Mouse (Mus musculus) MEL (cell line): ENCODE measurements at regions not wholly inside any gene's neighbourhood (a gene's known extent, or its start where the extent isn't known, plus 50 kb on each side); places are given as distances from the start of the nearest gene placed in this dataset.

Experiments
- DNase-seq: peaks from one replicate; pipeline ENCODE4 v3.0.0; 2011; ENCODE audit warnings: low read depth, low spot score
- H3K27ac ChIP-seq: 2 replicates; pipeline ENCODE4 v1.5.1; 2012; ENCODE audit warnings: low read depth, mild to moderate bottlenecking, control low read depth, low read length, moderate library complexity; ENCODE audit not compliant: control insufficient read depth
- H3K27me3 ChIP-seq, 2 experiments: fragments of 150-350 bp in 1 of 2; sonication (generic) in 1 of 2; 2 replicates each; pipeline ENCODE4 v1.6.1; 2012; ENCODE audit warnings: low read length in 2 of 2, mild to moderate bottlenecking in 2 of 2, improper control_type of control experiment in 1 of 2, moderate library complexity in 1 of 2; ENCODE audit not compliant: insufficient read depth in 2 of 2, control insufficient read depth in 1 of 2
- H3K36me3 ChIP-seq, 2 experiments: 2 replicates each; pipeline ENCODE4 v1.6.1; 2012 to 2014; ENCODE audit warnings: low read length in 2 of 2, improper control_type of control experiment in 1 of 2, inconsistent platforms in 1 of 2, mild to moderate bottlenecking in 1 of 2; ENCODE audit not compliant: insufficient read depth in 2 of 2, control insufficient read depth in 1 of 2
- H3K4me1 ChIP-seq, 2 experiments: fragments of 150-350 bp in 1 of 2; sonication (generic) in 1 of 2; 2 replicates each; pipeline ENCODE4 v1.6.1; 2012; ENCODE audit warnings: low read length in 2 of 2, improper control_type of control experiment in 1 of 2, mild to moderate bottlenecking in 1 of 2; ENCODE audit not compliant: insufficient read depth in 2 of 2, control insufficient read depth in 1 of 2
- H3K4me3 ChIP-seq, 2 experiments: fragments of 150-350 bp in 1 of 2; sonication (generic) in 1 of 2; 2 replicates each; pipeline ENCODE4 v1.5.1; 2012; ENCODE audit warnings: low read depth in 2 of 2, low read length in 2 of 2, mild to moderate bottlenecking in 2 of 2, moderate library complexity in 2 of 2, control low read depth in 1 of 2, improper control_type of control experiment in 1 of 2; ENCODE audit not compliant: control insufficient read depth in 1 of 2, insufficient read depth in 1 of 2
- H3K79me2 ChIP-seq: 2 replicates; pipeline ENCODE4 v1.6.1; 2012; ENCODE audit warnings: mild to moderate bottlenecking, low read length, moderate library complexity; ENCODE audit not compliant: control insufficient read depth, poor library complexity, insufficient read depth
- H3K9ac ChIP-seq: 2 replicates; pipeline ENCODE4 v1.6.1; 2012; ENCODE audit warnings: low read depth, mild to moderate bottlenecking, control low read depth, low read length, moderate library complexity; ENCODE audit not compliant: control insufficient read depth, poor library complexity, severe bottlenecking
- H3K9me3 ChIP-seq: fragments of 150-350 bp; sonication (generic); replicated peaks from 2 replicates; pipeline ENCODE4 v1.6.1; 2012; ENCODE audit warnings: mild to moderate bottlenecking, low read length, improper control_type of control experiment, moderate library complexity; ENCODE audit not compliant: insufficient read depth
- BHLHE40 ChIP-seq: IDR thresholded peaks from 2 replicates; pipeline ENCODE4 v1.6.1; 2012; ENCODE audit warnings: low read depth, mild to moderate bottlenecking, inconsistent platforms, low read length, improper control_type of control experiment, borderline replicate concordance
- CHD2 ChIP-seq: IDR thresholded peaks from 2 replicates; pipeline ENCODE4 v1.6.1; 2011; ENCODE audit warnings: low read length, improper control_type of control experiment
- CTCF ChIP-seq, 3 experiments: IDR thresholded peaks in 2 of 3; conservative IDR thresholded peaks in 1 of 3; 2 replicates each; pipeline ENCODE4 v1.5.1; 2011 to 2012; ENCODE audit warnings: low read length in 3 of 3, low read depth in 2 of 3, mild to moderate bottlenecking in 2 of 3, improper control_type of control experiment in 1 of 3, inconsistent platforms in 1 of 3, mixed read lengths in 1 of 3, moderate library complexity in 1 of 3; ENCODE audit not compliant: control insufficient read depth in 1 of 3, insufficient read depth in 1 of 3, poor library complexity in 1 of 3, severe bottlenecking in 1 of 3
- ELF1 ChIP-seq: IDR thresholded peaks from 2 replicates; pipeline ENCODE4 v1.6.1; 2014; ENCODE audit warnings: low read depth, mild to moderate bottlenecking, inconsistent platforms, low read length, improper control_type of control experiment, moderate library complexity
- EP300 ChIP-seq, 2 experiments: IDR thresholded peaks; 2 replicates each; pipeline ENCODE4 v1.6.1; 2011; ENCODE audit warnings: improper control_type of control experiment in 2 of 2, low read length in 2 of 2, low read depth in 1 of 2, mild to moderate bottlenecking in 1 of 2
- HCFC1 ChIP-seq: IDR thresholded peaks from 2 replicates; pipeline ENCODE4 v1.6.1; 2012; ENCODE audit warnings: low read depth, mild to moderate bottlenecking, inconsistent platforms, low read length, improper control_type of control experiment, moderate library complexity
- JUND ChIP-seq: IDR thresholded peaks from 2 replicates; pipeline ENCODE4 v1.6.1; 2011; ENCODE audit warnings: low read depth, mild to moderate bottlenecking, improper control_type of control experiment, low read length
- KAT2A ChIP-seq: conservative IDR thresholded peaks from 2 replicates; pipeline ENCODE4 v1.6.1; 2012; ENCODE audit warnings: low read depth, low read length, improper control_type of control experiment, inconsistent platforms
- MAFK ChIP-seq: IDR thresholded peaks from 2 replicates; pipeline ENCODE4 v1.6.1; 2011; ENCODE audit warnings: low read depth, mild to moderate bottlenecking, low read length, improper control_type of control experiment, borderline replicate concordance
- MAZ ChIP-seq: IDR thresholded peaks from 2 replicates; pipeline ENCODE4 v1.6.1; 2012; ENCODE audit warnings: low read depth, mild to moderate bottlenecking, inconsistent platforms, low read length, improper control_type of control experiment
- MXI1 ChIP-seq: IDR thresholded peaks from 2 replicates; pipeline ENCODE4 v1.6.1; 2011; ENCODE audit warnings: mild to moderate bottlenecking, low read depth, low read length, improper control_type of control experiment
- MYB ChIP-seq: IDR thresholded peaks from 2 replicates; pipeline ENCODE4 v1.6.1; 2011; ENCODE audit warnings: mild to moderate bottlenecking, low read depth, low read length, improper control_type of control experiment
- NRF1 ChIP-seq: IDR thresholded peaks from 2 replicates; pipeline ENCODE4 v1.6.1; 2014; ENCODE audit warnings: low read depth, mild to moderate bottlenecking, inconsistent platforms, low read length, improper control_type of control experiment, moderate library complexity; ENCODE audit not compliant: poor library complexity, insufficient read depth, severe bottlenecking
- POLR2AphosphoS2 ChIP-seq: IDR thresholded peaks from 2 replicates; pipeline ENCODE4 v1.6.1; 2011; ENCODE audit warnings: low read length, improper control_type of control experiment
- POLR2AphosphoS5 ChIP-seq: IDR thresholded peaks from 2 replicates; pipeline ENCODE4 v1.6.1; 2012; ENCODE audit warnings: low read depth, borderline replicate concordance, mild to moderate bottlenecking, inconsistent platforms, low read length, moderate library complexity, mixed read lengths
- RAD21 ChIP-seq: IDR thresholded peaks from 2 replicates; pipeline ENCODE4 v1.6.1; 2011; ENCODE audit warnings: mild to moderate bottlenecking, low read depth, low read length, improper control_type of control experiment
- SIN3A ChIP-seq: IDR thresholded peaks from 2 replicates; pipeline ENCODE4 v1.6.1; 2012; ENCODE audit warnings: low read length, improper control_type of control experiment, inconsistent platforms
- TAL1 ChIP-seq: IDR thresholded peaks from 2 replicates; pipeline ENCODE4 v1.6.1; 2012; ENCODE audit warnings: mild to moderate bottlenecking, inconsistent platforms, low read length, moderate library complexity, mixed read lengths
- TBP ChIP-seq: IDR thresholded peaks from 2 replicates; pipeline ENCODE4 v1.8.0; 2011; ENCODE audit warnings: low read depth, low read length, improper control_type of control experiment
- USF1 ChIP-seq: IDR thresholded peaks from 2 replicates; pipeline ENCODE4 v1.6.1; 2014; ENCODE audit warnings: low read depth, mild to moderate bottlenecking, inconsistent platforms, low read length, improper control_type of control experiment, moderate library complexity
- ZC3H11A ChIP-seq: IDR thresholded peaks from 2 replicates; pipeline ENCODE4 v1.6.1; 2012; ENCODE audit warnings: low read depth, mild to moderate bottlenecking, inconsistent platforms, low read length, improper control_type of control experiment
- ZNF384 ChIP-seq: IDR thresholded peaks from 2 replicates; pipeline ENCODE4 v1.6.1; 2012; ENCODE audit warnings: low read depth, mild to moderate bottlenecking, inconsistent platforms, low read length, improper control_type of control experiment

DNA sequence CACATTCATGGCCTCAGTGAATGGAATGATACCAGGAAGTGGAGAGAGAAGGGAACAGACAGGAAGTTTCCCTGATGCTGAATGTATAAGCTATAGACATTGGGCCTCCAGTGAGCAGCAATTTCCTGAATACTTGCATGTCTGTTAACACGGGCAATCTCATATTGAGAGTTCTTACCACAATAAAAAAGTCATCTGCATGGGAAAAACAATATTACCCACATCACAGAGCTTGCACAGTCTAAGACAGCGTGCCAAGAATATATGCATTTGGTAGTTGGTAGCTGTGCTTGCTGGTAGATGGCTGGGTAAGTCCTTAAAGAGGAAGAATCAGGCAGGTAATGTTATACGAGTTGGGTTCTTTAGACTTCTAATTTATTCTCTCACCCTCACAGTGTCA, 144.7 kb upstream of the Id2 start:
- H3K79me2 ChIP-seq = no peaks in the 10 kb centered on the region
- H3K36me3 ChIP-seq = no peaks in the 10 kb centered on the region
- DNase-seq = no peak
- H3K9ac ChIP-seq = no peak overlapping the region
- no peak overlapping the region for H3K27ac ChIP-seq
- no peaks in the 10 kb centered on the region; a peak in 1 of 4 replicates for H3K27me3 ChIP-seq
- H3K9me3 ChIP-seq = no peaks in the 10 kb centered on the region
- no peak for TF ChIP-seq POLR2AphosphoS2
- TF ChIP-seq TAL1 = no peak
- no peak for TF ChIP-seq MYB
- no peak for TF ChIP-seq HCFC1
- TF ChIP-seq SIN3A = no peak
- no peak for TF ChIP-seq RAD21
- TF ChIP-seq EP300 (IDR thresholded peaks at IDR 0.05; ENCODE audit: low read depth in 1 of 2, low read length in 2 of 2) = no peak
- TF ChIP-seq BHLHE40 = no peak
- TF ChIP-seq JUND = no peak
- TF ChIP-seq NRF1 = no peak
- H3K4me1 ChIP-seq = no peaks in the 10 kb centered on the region
- no peak overlapping the region for H3K4me3 ChIP-seq

DNA sequence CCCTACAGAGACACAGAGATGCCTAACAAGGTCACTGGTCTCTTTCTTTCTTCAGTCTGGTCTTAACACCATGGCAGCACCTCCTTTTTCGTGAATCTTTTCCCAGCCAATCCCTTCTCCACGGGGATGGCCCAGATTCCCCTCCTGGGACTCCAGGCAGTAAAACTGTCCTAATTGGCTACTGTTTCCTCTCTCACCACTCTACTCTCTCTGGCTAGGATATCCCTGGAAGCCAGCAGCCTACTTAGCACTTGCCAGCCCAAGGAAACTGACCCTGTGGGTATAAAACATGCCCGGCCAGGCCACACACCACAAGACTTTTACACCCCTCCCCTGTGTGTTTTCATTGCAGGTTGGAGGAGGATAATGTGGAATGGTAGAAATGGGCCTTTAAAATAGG, 143.9 kb upstream of the Id2 start:
- Histone ChIP-seq H3K27ac (no peak overlapping the region), H3K27me3 (no peaks in the 10 kb centered on the region; a peak in 1 of 4 replicates), H3K9me3 (no peaks in the 10 kb centered on the region), H3K9ac (no peak overlapping the region), H3K79me2 (no peaks in the 10 kb centered on the region), H3K36me3 (no peaks in the 10 kb centered on the region), H3K4me1 (no peaks in the 10 kb centered on the region), H3K4me3 (no peak overlapping the region)
- no peak for DNase-seq
- TF ChIP-seq RAD21 (no peak), POLR2AphosphoS2 (no peak), USF1 (no peak), TBP (no peak), CTCF (IDR thresholded peaks at IDR 0.05 in 2 of 3, conservative IDR thresholded peaks at IDR 0.05 in 1 of 3; ENCODE audit: control insufficient read depth in 1 of 3, insufficient read depth in 1 of 3, low read depth in 2 of 3, low read length in 3 of 3, poor library complexity in 1 of 3, severe bottlenecking in 1 of 3) (no peak), CHD2 (no peak), ELF1 (no peak), SIN3A (no peak), MXI1 (no peak), POLR2AphosphoS5 (no peak), ZC3H11A (no peak), ZNF384 (no peak), MAFK (no peak), KAT2A (no peak), MYB (no peak), MAZ (no peak)
